Mouse (Mus musculus): Measurements from ENCODE around the gene Dst.

GRCm38 (mm10) chr1:34159898-34160297, 251.9 kb downstream of the Dst start:
- TF ChIP-seq CTCF (IDR thresholded peaks at IDR 0.05 in 2 of 3, conservative IDR thresholded peaks at IDR 0.05 in 1 of 3; ENCODE audit: control insufficient read depth in 1 of 3, insufficient read depth in 1 of 3, low read depth in 2 of 3, low read length in 3 of 3, poor library complexity in 1 of 3, severe bottlenecking in 1 of 3) (no peak), GABPA (IDR thresholded peaks at IDR 0.05; ENCODE audit: low read depth, low read length) (no peak), CHD2 (IDR thresholded peaks at IDR 0.05; ENCODE audit: low read length) (no peak)

All from MEL (cell line).